ENCODE assay signal across 8 mouse cellular contexts in genomic region chr1:93635091-93635579, GRCm38 (mm10). TPM values are rescaled to one million over a fixed set of nuclear protein-coding genes. Genes with fewer than 3 reads are reported as not detected.
A peak's percentile ranks its signal among the peaks of the same experiment; 100 is the strongest.
DNase-seq lines count a peak whose midpoint lies in the region; ATAC-seq and TF ChIP-seq lines count a peak whose summit lies in the region.

No protein-coding gene starts in this region.

- no peaks in the 10 kb centered on the region for H3K27me3 ChIP-seq in forebrain, embryonic 10.5 days (ENCODE audit: poor library complexity, severe bottlenecking)
- no peaks in the 10 kb centered on the region for H3K27me3 ChIP-seq in kidney, embryonic 14.5 days (ENCODE audit: control insufficient read depth, insufficient read depth, low read length)
- H3K27me3 ChIP-seq in lung, postnatal 0 days (replicated peaks; ENCODE audit: insufficient read depth, low read length) = no peaks in the 10 kb centered on the region

- peak overlapping the region; percentile 94 for H3K4me2 ChIP-seq in kidney, embryonic 14.5 days (replicated peaks; ENCODE audit: low read depth, low read length)
- peak overlapping the region; percentile 90 for H3K4me2 ChIP-seq in lung, postnatal 0 days (replicated peaks; ENCODE audit: low read depth, low read length)

- no peak; the same call in 1 of the 2 replicates for ATAC-seq in kidney, embryonic 14.5 days (ENCODE audit: low FRiP score, low TSS enrichment)
- ATAC-seq in lung, postnatal 0 days = peak; percentile 69

- peak; percentile 34 to 77 for DNase-seq in left cerebral cortex, postnatal 10 days (ENCODE audit: extremely low spot score in 1 of 2, low spot score in 2 of 2)
- DNase-seq in left cerebral cortex, adult 9 months (ENCODE audit: low spot score in 2 of 2) = no peak
- peak; percentile 33 for DNase-seq in adipocyte (ENCODE audit: low spot score)
- DNase-seq in forebrain, embryonic 10.5 days (ENCODE audit: extremely low spot score, low spot score) = no peak
- DNase-seq in lung, postnatal 0 days (ENCODE audit: low spot score) = peak; percentile 84
- peak; percentile 13 for DNase-seq in skeletal muscle tissue, adult 2 months (ENCODE audit: low read depth, low spot score)
- DNase-seq in cerebellum, adult 9-11 months = no peak

- peak overlapping the region; percentile 97 for H3K4me3 ChIP-seq in forebrain, embryonic 10.5 days
- H3K4me3 ChIP-seq in kidney, embryonic 14.5 days (ENCODE audit: low read length) = peak overlapping the region; percentile 71
- peak overlapping the region; percentile 96 for H3K4me3 ChIP-seq in lung, postnatal 0 days (ENCODE audit: low read depth, low read length)

- peaks cover 28% of the 10 kb centered on the region for H3K36me3 ChIP-seq in forebrain, embryonic 10.5 days (replicated peaks)
- peaks cover 6% of the 10 kb centered on the region; the same call in 1 of the 2 replicates for H3K36me3 ChIP-seq in kidney, embryonic 14.5 days (ENCODE audit: control insufficient read depth, insufficient read depth, low read length)
- no peaks in the 10 kb centered on the region for H3K36me3 ChIP-seq in lung, postnatal 0 days (ENCODE audit: insufficient read depth, low read length)

- no peak for TF ChIP-seq EP300 in lung, postnatal 0 days (IDR thresholded peaks at IDR 0.05)

- H3K9me3 ChIP-seq in forebrain, embryonic 10.5 days = no peaks in the 10 kb centered on the region
- H3K9me3 ChIP-seq in kidney, embryonic 14.5 days (ENCODE audit: control insufficient read depth, low read length) = no peaks in the 10 kb centered on the region
- H3K9me3 ChIP-seq in lung, postnatal 0 days (ENCODE audit: low read length) = no peaks in the 10 kb centered on the region

- H3K4me1 ChIP-seq in forebrain, embryonic 10.5 days = peaks cover 28% of the 10 kb centered on the region
- peaks cover 10% of the 10 kb centered on the region for H3K4me1 ChIP-seq in kidney, embryonic 14.5 days (ENCODE audit: control insufficient read depth, insufficient read depth, low read length)
- peaks cover 6% of the 10 kb centered on the region; the same call in 1 of the 2 replicates for H3K4me1 ChIP-seq in lung, postnatal 0 days (ENCODE audit: insufficient read depth, low read depth, low read length)

- under 1% methylated on average over 58 of the region's 58 CpGs for WGBS in forebrain, embryonic 10.5 days
- under 1% methylated on average over 55 of the region's 58 CpGs for WGBS in kidney, embryonic 14.5 days
- WGBS in lung, postnatal 0 days = under 1% methylated on average over 56 of the region's 58 CpGs

- peak overlapping the region; percentile 77 for H3K9ac ChIP-seq in kidney, embryonic 14.5 days (ENCODE audit: low read depth, low read length)
- H3K9ac ChIP-seq in lung, postnatal 0 days (replicated peaks; ENCODE audit: low read depth) = peak overlapping the region; percentile 94

- TF ChIP-seq CTCF in lung, postnatal 0 days (IDR thresholded peaks at IDR 0.05) = no peak; the same call in 1 of the 2 replicates

- peak overlapping the region; percentile 94 for H3K27ac ChIP-seq in forebrain, embryonic 10.5 days
- peak overlapping the region; percentile 85 for H3K27ac ChIP-seq in kidney, embryonic 14.5 days (ENCODE audit: low read depth, low read length)
- H3K27ac ChIP-seq in lung, postnatal 0 days (ENCODE audit: low read length) = peak overlapping the region; percentile 98

- intact Hi-C loops in left cerebral cortex, postnatal 10 days (cut with DNase I) = loop anchor here (5.0 to 10.0 kb wide), 2 partner anchors 47 to 170 kb away; partner anchors contain the start of genes Dtymk and Ing5

RNA-seq across cellular contexts. Expression of gene Stk25, which starts 23.3 kb away (rescaled TPM):
- total RNA-seq in left cerebral cortex, postnatal 10 days (2021) = 100 to 1,000 TPM; 390 TPM
- 156 and 166 TPM in 2 replicates for polyA plus RNA-seq in forebrain, embryonic 10.5 days (2016; fragmentation: Nextera tagmentation; extraction: Ambion mirVana)
- 146 and 192 TPM in 2 replicates for polyA plus RNA-seq in kidney, embryonic 14.5 days (2014; fragmentation: Nextera tagmentation; extraction: Ambion mirVana)
- 140 and 148 TPM in 2 replicates for polyA plus RNA-seq in lung, postnatal 0 days (2015; fragmentation: Nextera tagmentation; extraction: Ambion mirVana)

RNA-seq across cellular contexts. Expression of gene Bok, which starts 50.3 kb away (rescaled TPM):
- total RNA-seq in left cerebral cortex, postnatal 10 days (2021) = 10 to 100 TPM; 25.0 to 26.6 TPM
- 50.9 and 55.3 TPM in 2 replicates for polyA plus RNA-seq in forebrain, embryonic 10.5 days (2016; fragmentation: Nextera tagmentation; extraction: Ambion mirVana)
- polyA plus RNA-seq in kidney, embryonic 14.5 days (2014; fragmentation: Nextera tagmentation; extraction: Ambion mirVana) = 72.1 and 86.2 TPM in 2 replicates
- 30.9 and 31.2 TPM in 2 replicates for polyA plus RNA-seq in lung, postnatal 0 days (2015; fragmentation: Nextera tagmentation; extraction: Ambion mirVana)

Comparison
In these comparisons a context has a peak if more than half of its experiments do, and no peak if none do; other contexts are left out.
1. DNase-seq: peak in left cerebral cortex, postnatal 10 days (2 of 2), adipocyte (single experiment), lung, postnatal 0 days (single experiment) and skeletal muscle tissue, adult 2 months (single experiment); none in left cerebral cortex, adult 9 months (0 of 2), forebrain, embryonic 10.5 days (single experiment) and cerebellum, adult 9-11 months (single experiment).
2. Peak in every context shown above with its lines, with median percentiles within 50 percentile points of each other: H3K27ac ChIP-seq and H3K4me3 ChIP-seq.